Mouse (Mus musculus): ENCODE measurements around the gene Cd209b.

Gene Cd209b

GRCm38 (mm10) chr8:3926744-3927143 lies at the start of gene Cd209b:
Gene Cd209b (minus strand): TSS chr8:3926844.
- no peak for DNase-seq (ENCODE audit: low spot score in 2 of 2)

- no peak for DNase-seq (ENCODE audit: low spot score in 2 of 2)
These were observed 29.4 kb upstream of the Cd209b start for GRCm38 (mm10) chr8:3956037-3956436.

- no peak for DNase-seq (ENCODE audit: low spot score in 2 of 2)
These were observed 28.0 kb upstream of the Cd209b start, which contains the start of gene Cd209c for GRCm38 (mm10) chr8:3954646-3955045. Gene Cd209c (minus strand): TSS chr8:3954746.

GRCm38 (mm10) chr8:3940023-3940422 lies 13.4 kb upstream of the Cd209b start:
- DNase-seq (ENCODE audit: low spot score in 2 of 2), result no peak

- no peak for DNase-seq (ENCODE audit: low spot score in 2 of 2)
These were observed 48.2 kb downstream of the Cd209b start, which contains the start of gene Cd209d for GRCm38 (mm10) chr8:3878455-3878854. Gene Cd209d (minus strand): TSS chr8:3878555.

- no peak for DNase-seq (ENCODE audit: low spot score in 2 of 2)
These were observed 50.5 kb downstream of the Cd209b start for GRCm38 (mm10) chr8:3876121-3876520.

All from frontal cortex, postnatal 10 days (tissue).